Mouse (Mus musculus) limb, embryonic 14.5 days (tissue): Measurements from ENCODE around the gene Acer1. TPM values are rescaled to one million over a fixed set of nuclear protein-coding genes. Genes with fewer than 3 reads are reported as not detected.

Source experiments
- ATAC-seq: fragments of 200-750 bp; cut with Nextera tagmentation; 2 replicates; pipeline ENCODE4 v1.8.0; 2017; ENCODE audit warnings: low read depth, moderate number of reproducible peaks, moderate TSS enrichment; ENCODE audit not compliant: low FRiP score
- DNase-seq: peaks from one replicate; pipeline ENCODE4 v3.0.0-alpha.2; 2015; ENCODE audit warnings: low spot score
- H3K27ac ChIP-seq: fragments of 300-500 bp; sonication (generic); replicated peaks from 2 replicates; pipeline ENCODE4 v1.5.1; 2014; ENCODE audit warnings: low read depth, mild to moderate bottlenecking, low read length, moderate library complexity, mixed read lengths
- H3K27me3 ChIP-seq: fragments of 300-500 bp; sonication (generic); 2 replicates; pipeline ENCODE4 v1.6.1; 2014; ENCODE audit warnings: low read length, mixed read lengths; ENCODE audit not compliant: control insufficient read depth, insufficient read depth
- H3K36me3 ChIP-seq: fragments of 300-500 bp; sonication (generic); 2 replicates; pipeline ENCODE4 v1.6.1; 2014; ENCODE audit warnings: mild to moderate bottlenecking, low read length, moderate library complexity, mixed read lengths; ENCODE audit not compliant: control insufficient read depth, insufficient read depth
- H3K4me1 ChIP-seq: fragments of 300-500 bp; sonication (generic); 2 replicates; pipeline ENCODE4 v1.6.1; 2014; ENCODE audit warnings: antibody characterized with exemption, low read length, mixed read lengths; ENCODE audit not compliant: control insufficient read depth, insufficient read depth
- H3K4me2 ChIP-seq: fragments of 300-500 bp; sonication (generic); replicated peaks from 2 replicates; pipeline ENCODE4 v1.6.1; 2014; ENCODE audit warnings: low read depth, mild to moderate bottlenecking, low read length, moderate library complexity; ENCODE audit not compliant: severe bottlenecking
- H3K4me3 ChIP-seq: fragments of 300-500 bp; sonication (generic); replicated peaks from 2 replicates; pipeline ENCODE4 v1.5.1; 2014; ENCODE audit warnings: low read length
- H3K9ac ChIP-seq: fragments of 300-500 bp; sonication (generic); 2 replicates; pipeline ENCODE4 v1.6.1; 2014; ENCODE audit warnings: mild to moderate bottlenecking, low read depth, low read length, moderate library complexity; ENCODE audit not compliant: severe bottlenecking
- H3K9me3 ChIP-seq: fragments of 300-500 bp; sonication (generic); 2 replicates; pipeline ENCODE4 v1.6.1; 2016; ENCODE audit warnings: low read length; ENCODE audit not compliant: control insufficient read depth
- POLR2A ChIP-seq: fragments of 200-500 bp; IDR thresholded peaks from 2 replicates; pipeline ENCODE4 v1.8.0; 2012; ENCODE audit warnings: inconsistent platforms, mild to moderate bottlenecking, moderate library complexity, borderline replicate concordance; ENCODE audit not compliant: insufficient read depth, insufficient read length; ENCODE audit errors: extremely low read depth
- WGBS: fragments of 180-500 bp; shearing (Covaris S2); extraction: QIAGEN DNeasy Blood & Tissue Kit; methylation state at CpG from one replicate; pipeline ENCODE4 v1.1.7; 2014; 5-methylcytosine and 5-hydroxymethylcytosine counted together
- polyA plus RNA-seq, 2 experiments: library from polyadenylated mRNA; depleted of rRNA in 1 of 2; stranded (reverse) in 1 of 2; unstranded in 1 of 2; fragments of >200 nt; fragmentation: Nextera tagmentation in 1 of 2; extraction: Ambion mirVana in 1 of 2; gene quantifications; 2 replicates each; pipeline versions ENCODE4 v1.2.1 to v1.2.3; 2012 to 2014

The Acer1 gene
- polyA plus RNA-seq, 2 experiments = 1.5 to 5.6 TPM

GRCm38 (mm10) chr17:56988441-56988840, 6.5 kb upstream of the Acer1 start:
- peaks cover 5% of the 10 kb centered on the region; the same call in 1 of the 2 replicates for H3K4me1 ChIP-seq
- no peak for TF ChIP-seq POLR2A
- H3K9me3 ChIP-seq = no peaks in the 10 kb centered on the region
- no peak overlapping the region for H3K4me2 ChIP-seq
- H3K4me3 ChIP-seq = no peak overlapping the region
- H3K27ac ChIP-seq = no peak overlapping the region
- H3K36me3 ChIP-seq = peaks cover 17% of the 10 kb centered on the region
- WGBS = 78% methylated on average over 7 of the region's 7 CpGs
- no peak overlapping the region for H3K9ac ChIP-seq
- no peaks in the 10 kb centered on the region for H3K27me3 ChIP-seq
- ATAC-seq = no peak
- DNase-seq = no peak

GRCm38 (mm10) chr17:56986105-56986805, 4.3 kb upstream of the Acer1 start:
- DNase-seq (no peak), ATAC-seq (no peak)
- H3K4me1 ChIP-seq = peaks cover 5% of the 10 kb centered on the region; the same call in 1 of the 2 replicates
- H3K4me3 ChIP-seq = no peak overlapping the region
- H3K9me3 ChIP-seq = no peaks in the 10 kb centered on the region
- H3K9ac ChIP-seq = no peak overlapping the region
- TF ChIP-seq POLR2A = no peak
- 0 out of 2 replicates have a peak, but pooled peaks cover under 1% of the 10 kb centered on the region for H3K36me3 ChIP-seq
- H3K4me2 ChIP-seq = no peak overlapping the region
- no peak overlapping the region for H3K27ac ChIP-seq
- H3K27me3 ChIP-seq = no peaks in the 10 kb centered on the region
- WGBS = 79% methylated on average over 3 of the region's 3 CpGs

- TF ChIP-seq POLR2A = no peak
- no peaks in the 10 kb centered on the region for H3K27me3 ChIP-seq
- no peak for DNase-seq
- H3K27ac ChIP-seq = no peak overlapping the region
- no peaks in the 10 kb centered on the region for H3K4me1 ChIP-seq
- no peak overlapping the region for H3K4me3 ChIP-seq
- no peak for ATAC-seq
- no peaks in the 10 kb centered on the region for H3K9me3 ChIP-seq
- H3K4me2 ChIP-seq = no peak overlapping the region
- H3K9ac ChIP-seq = no peak overlapping the region
- 70% methylated on average over 3 of the region's 3 CpGs for WGBS
- H3K36me3 ChIP-seq = no peaks in the 10 kb centered on the region
These were observed 3.7 kb upstream of the Acer1 start for GRCm38 (mm10) chr17:56985656-56986055.

GRCm38 (mm10) chr17:56984886-56985285, 3.0 kb upstream of the Acer1 start:
- no peak for TF ChIP-seq POLR2A
- no peak overlapping the region for H3K9ac ChIP-seq
- WGBS = 75% methylated on average over 9 of the region's 9 CpGs
- no peak overlapping the region for H3K27ac ChIP-seq
- DNase-seq (no peak), ATAC-seq (no peak)
- H3K4me2 ChIP-seq = no peak overlapping the region
- H3K4me3 ChIP-seq = no peak overlapping the region
- H3K4me1 ChIP-seq = no peaks in the 10 kb centered on the region
- H3K9me3 ChIP-seq = no peaks in the 10 kb centered on the region
- H3K27me3 ChIP-seq = no peaks in the 10 kb centered on the region
- no peaks in the 10 kb centered on the region for H3K36me3 ChIP-seq

GRCm38 (mm10) chr17:56981049-56981448, 877 bp downstream of the Acer1 start:
- no peaks in the 10 kb centered on the region for H3K27me3 ChIP-seq
- H3K4me1 ChIP-seq = no peaks in the 10 kb centered on the region
- H3K9ac ChIP-seq = no peak overlapping the region
- H3K27ac ChIP-seq = no peak overlapping the region
- no peaks in the 10 kb centered on the region for H3K9me3 ChIP-seq
- no peaks in the 10 kb centered on the region for H3K36me3 ChIP-seq
- ATAC-seq (no peak), DNase-seq (no peak)
- 66% methylated on average over 7 of the region's 7 CpGs for WGBS
- TF ChIP-seq POLR2A = no peak
- H3K4me2 ChIP-seq = no peak overlapping the region
- H3K4me3 ChIP-seq = no peak overlapping the region
